Mouse (Mus musculus) frontal cortex, postnatal 36 days (tissue): Measurements from ENCODE around the gene Serpinb6b.
"Not testable (repeated sequence)": the region's sequence is repeated elsewhere in the genome, so short reads cannot be mapped to it uniquely, and the experiment has no call there.

Experiments
- DNase-seq, 2 experiments: peaks; one replicate each; pipeline ENCODE4 v3.0.0; 2022; ENCODE audit warnings: low spot score in 2 of 2

Serpinb6b gene

DNA sequence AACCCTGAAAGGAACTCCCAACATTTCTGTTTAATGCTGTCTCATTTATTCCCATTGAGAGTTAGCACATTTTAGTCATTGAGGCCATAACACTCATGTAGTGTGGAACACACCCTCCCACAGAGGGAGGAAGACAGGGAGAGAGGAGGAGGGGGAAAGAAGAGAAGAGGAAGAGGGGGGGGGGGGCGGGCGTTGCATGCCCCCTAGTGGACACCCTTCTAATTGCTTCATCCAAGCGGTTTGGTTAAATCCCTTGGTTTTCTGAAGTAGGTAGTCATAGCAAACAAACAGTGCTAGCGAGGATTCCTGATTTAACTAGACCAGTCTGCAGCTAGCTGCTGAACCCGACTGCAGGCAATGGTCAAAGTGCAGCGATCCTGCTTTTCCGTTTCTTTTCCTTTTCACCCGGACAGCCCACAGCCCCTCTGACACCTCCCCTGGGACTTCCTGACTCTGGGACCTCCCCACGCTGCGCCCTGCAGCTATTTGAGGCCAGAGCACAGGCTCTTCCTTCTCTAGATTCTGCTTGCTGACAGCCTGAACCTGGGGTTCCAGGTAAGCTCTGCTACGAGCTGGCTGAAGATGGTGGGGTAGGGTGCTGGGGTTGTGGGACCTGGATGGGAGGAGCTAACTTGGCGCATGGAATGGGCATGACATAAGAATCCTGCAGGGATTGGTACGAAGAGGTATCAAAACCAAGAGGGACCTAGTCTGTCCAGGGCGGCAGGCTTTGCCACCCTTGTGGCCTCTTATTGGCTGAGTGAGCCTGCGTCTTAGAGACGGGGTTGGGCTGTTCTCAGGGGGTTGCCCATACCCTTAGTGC, at the start of gene Serpinb6b:
TSS of gene Serpinb6b (plus strand) at position 221 of the 823 bp plus-strand sequence.
- no peak for DNase-seq

DNA sequence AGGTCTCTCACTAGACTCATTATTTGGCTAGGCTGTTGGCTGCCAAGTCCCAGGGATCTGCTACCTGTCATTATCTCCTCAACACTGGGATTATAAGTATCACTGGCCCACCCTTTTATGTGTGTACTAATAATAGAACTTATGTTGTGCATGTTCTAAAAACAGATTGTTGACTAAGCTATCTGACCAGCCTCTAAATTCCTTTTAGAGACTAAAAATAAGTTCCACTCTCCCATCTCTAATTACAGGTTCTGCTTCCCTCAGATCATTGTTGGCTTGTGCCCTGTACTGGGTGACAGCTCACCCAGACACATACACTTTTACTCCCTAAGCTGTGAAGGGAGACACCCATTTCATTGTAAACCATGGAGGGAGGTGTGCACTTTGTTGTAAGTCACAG, 42.4 kb upstream of the Serpinb6b start:
- DNase-seq = no peak

DNA sequence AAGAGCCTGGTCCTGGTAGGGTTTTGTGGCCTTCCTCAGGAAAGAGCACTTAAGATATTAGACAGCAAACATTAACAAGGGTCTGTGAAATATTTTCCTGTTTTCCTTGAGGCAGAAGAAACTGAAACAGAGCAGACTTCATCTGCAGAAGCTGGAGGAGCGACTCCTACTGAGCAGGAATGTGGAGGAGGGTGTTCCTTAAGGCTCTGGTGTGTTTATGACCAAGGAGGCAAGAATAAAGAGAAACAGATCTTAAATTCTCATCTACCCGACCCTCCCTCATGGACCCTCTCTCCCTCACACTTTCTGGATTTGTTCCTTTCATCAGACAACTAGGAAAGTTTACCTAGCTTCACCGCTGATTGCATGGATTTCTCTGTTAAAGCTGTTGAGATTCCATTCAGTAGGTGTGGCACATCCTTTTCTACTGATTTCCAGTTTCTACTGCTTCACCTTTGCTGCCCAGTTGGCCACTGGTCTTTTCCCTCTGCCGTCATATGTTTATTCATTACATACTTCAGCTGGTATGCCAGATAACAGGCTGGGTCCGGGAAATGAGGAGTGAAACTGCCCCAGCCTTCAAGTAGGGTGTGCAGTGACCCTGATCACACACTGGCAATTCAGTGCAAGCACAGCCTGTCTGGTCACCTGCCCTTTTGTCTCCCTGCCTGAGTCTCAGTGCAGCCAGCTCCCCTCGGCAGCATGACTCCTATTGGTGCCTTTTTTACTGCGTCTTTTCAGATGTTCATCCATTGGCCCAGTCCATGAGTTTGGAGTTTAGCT, 40.2 kb upstream of the Serpinb6b start:
- DNase-seq = no peak

DNA sequence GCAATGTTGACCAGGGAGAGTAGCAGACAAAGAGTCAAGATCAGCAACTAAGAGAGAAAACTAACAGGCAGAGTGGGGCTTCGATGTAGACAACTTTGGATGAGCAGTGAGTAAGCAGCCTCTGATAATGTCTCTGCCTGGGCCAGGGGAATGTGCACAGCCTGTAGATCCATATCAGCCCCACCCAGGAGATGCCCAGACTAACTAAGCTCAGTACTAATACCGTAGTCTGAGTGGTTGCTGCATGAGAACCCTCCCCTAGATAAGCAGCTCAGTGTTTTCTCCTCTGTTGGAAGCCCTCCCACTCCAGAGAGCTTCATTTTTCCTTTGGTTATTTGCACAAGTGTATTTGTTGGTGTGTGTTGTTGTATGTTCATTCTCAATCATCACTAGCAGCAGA, 38.3 kb upstream of the Serpinb6b start:
- no peak for DNase-seq

DNA sequence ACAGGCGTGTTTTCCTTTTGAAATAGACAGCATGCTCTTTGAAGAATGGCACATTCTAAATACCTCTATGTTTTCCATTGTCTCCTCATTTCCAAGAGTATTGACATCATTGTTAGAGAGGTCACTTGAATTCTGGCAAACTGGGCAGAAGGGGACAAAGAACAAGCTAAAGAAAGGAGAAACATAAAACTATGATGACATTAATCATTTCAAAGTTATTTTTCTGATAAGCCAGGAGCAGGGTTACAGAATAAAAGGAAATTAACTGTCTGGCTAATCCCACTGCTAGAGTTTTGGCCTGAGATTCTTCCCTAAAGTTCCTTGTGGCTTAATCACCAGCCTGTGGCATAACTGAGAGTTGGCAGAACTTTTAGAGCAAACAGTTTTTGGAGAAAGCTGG, 37.8 kb upstream of the Serpinb6b start:
- no peak for DNase-seq

DNA sequence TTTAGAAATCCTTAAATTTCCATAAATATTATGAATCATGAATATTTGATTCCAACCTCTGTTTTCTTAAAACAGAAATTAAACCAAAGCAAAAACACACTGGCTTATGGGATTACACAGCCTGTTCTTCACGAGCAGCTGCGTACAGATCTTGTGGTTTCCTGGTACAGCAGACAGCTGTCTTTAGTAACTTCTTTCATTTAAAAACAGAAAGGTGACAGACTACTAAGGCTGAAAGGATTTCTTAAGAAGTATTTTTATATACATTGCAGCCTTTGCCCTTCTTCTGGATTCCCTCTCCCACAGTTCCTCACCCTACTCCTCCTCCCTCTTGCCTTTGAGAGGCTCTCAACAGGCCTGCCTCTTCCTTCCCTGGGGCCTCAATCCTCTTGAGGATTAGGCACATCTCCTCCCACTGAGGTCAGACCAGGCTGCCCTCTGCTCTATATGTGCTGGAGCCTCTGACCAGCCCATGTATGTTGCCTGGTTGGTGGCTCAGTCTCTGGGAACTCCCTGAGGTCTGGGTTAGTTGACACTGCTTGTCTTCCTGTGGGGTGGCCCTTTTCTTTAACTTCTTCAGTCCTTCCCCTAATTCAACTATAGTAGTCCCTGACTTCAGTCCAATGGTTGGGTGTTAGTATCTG, 35.8 kb upstream of the Serpinb6b start:
- no peak for DNase-seq

DNA sequence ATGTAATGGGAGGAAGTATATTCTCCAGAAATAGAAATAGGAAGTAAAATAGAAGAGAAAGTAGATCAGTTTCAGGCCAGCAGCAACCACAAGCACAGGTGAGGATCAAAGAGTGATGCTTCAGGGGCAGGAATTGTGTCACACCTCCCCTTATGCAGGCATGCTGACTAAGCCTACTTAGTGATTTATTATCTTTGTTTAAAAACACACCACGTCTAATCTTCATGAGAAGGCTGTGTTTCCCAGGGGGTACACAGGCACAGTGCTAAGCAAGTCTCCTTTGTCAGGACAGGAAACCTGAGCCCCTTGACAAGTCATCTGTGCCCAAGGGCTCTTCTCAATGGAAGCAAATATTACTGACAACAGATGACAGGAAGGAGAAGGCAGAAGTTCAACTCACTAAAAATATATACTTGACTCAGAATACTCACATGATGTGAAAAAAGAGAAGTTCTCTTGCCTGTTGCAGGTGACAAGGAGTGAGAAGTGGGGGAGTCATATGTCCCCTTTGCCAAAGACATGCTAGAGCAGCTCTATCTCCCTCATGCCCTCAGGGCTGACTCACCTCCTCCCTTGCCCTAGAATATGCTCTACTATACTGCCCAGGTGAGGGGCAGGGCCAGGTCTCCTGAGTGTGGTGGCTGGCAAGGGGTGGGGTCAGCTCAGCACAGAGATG, 30.2 kb upstream of the Serpinb6b start:
- no peak for DNase-seq

DNA sequence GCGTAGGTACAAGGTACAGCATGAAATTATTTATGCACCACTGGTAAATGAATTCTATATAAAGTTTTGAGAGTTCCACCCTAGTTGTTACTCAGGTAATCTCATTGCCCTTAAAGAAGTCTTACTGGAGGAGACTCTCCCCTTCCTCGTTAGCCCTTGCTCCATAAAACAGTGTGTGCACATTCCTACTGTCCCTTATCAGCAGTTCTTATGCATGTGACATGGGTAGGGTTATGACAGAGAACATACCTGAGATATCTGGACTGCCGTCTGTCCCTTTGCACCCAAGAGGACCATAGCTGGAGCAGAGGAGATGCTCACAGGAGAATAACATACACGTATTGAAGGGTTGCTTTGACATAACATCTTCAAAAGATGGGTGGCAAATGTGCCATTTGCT, 26.7 kb upstream of the Serpinb6b start:
- not testable (repeated sequence) for DNase-seq

DNA sequence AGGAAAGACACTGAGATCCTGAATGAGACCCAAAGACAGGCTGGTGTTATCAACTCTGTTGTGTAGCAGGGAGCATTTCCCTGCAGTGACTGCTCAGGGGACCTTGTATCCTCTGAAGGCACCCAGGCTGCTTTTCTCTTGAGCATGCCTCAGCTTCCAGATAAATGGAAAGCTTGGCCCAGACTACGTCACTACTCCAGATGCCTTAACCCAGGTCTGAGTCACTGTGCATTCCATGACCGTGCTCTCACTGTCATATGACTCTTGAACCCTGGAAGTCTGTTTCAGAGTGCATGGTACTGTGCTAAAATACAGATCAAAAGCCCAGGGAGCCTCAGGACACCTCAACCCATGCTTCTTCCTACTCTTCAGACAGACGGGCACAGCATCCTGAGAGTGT, 25.8 kb upstream of the Serpinb6b start:
- not testable (repeated sequence) for DNase-seq

DNA sequence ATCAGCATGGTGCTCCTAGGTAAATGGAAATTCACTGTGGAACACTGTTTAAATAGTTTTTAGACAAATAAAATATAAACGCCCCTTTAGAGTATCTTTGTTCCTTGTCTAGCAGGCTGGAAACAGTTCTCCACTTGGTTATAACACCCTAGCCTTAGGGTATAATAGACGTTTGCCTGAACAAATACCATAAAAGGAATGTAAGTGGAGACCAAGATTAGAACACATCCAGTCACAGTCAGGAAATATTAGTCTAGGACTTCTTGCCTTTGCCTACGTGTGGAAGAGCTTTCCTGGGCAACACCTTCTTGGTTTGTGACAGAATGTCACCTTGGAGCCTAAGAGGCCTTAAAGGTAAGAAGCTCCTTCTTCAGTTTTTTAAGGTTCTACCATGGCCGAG, 8.5 kb upstream of the Serpinb6b start:
- no peak for DNase-seq

DNA sequence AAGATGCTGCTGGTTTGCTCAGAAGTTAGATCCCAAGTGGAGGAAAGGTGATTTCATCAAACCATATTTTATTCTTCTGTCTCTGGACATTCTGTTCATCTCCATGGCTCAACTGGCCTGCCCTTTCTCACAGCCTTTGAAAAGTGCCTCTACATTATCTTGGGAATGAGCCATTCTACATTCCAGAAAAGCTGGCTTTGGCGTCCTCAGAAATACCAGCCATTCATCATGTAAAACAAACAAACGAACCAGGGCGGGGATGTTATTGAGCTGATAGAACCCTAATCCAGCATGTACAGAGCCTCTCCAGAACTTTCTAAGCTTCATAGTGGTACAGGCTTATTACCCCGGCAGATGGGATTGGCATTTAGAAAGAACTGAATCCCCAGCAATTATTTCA, 7.1 kb upstream of the Serpinb6b start:
- DNase-seq = no peak

DNA sequence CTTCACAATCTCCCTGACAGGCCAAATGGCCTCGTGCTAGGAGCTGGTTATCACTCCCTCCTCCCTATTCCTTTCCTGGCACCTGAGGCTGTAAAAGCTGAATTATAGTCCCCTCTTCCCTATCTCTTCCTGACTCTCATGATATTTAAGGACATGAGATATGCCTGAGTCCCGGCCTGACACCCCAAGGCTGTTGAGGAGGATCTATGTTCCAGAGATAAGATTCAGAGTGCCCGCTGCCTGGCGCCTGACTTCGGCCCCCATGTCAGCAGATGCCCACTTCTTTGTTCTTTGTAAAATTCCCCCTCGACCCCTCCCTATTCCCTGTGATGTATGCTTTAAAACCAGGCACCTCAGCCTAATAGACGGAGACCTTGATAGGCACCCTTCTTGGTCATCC, 6.5 kb upstream of the Serpinb6b start:
- DNase-seq = not testable (repeated sequence)

DNA sequence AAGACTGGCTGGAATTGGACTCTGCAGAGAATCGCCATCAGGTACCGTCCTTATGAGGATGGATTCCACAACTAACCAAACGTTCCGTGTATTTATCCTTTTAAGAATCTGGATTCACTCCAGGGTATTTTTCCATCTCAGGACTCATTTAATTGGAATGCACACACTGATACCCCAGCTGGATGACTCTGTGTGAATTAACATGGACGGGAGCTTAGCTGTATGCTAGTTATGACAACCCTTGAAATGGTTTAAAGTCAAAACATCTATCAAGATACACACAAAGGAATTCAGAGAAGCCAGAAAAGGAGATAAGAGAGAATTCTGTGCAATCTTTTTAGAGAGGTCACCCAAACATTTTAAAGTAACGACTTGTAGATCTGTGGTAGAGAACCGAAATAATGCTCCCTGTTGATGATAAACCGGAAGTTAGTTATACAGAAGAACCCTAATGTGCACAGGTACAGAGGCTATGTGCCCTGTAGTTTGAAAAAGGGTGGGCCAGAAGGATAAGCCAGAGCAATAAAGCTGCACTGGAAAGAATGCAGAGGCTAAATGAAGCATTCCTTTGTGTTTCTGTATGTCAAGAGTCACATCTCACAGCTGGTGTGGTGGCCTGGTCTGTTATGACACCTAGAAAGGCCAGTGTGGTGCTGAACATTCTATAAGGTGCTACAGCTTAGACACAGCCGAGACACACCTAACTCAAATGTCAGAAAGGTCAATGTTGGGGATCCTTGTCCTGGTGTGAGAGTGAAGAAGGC, 837 bp upstream of the Serpinb6b start:
- DNase-seq = no peak

DNA sequence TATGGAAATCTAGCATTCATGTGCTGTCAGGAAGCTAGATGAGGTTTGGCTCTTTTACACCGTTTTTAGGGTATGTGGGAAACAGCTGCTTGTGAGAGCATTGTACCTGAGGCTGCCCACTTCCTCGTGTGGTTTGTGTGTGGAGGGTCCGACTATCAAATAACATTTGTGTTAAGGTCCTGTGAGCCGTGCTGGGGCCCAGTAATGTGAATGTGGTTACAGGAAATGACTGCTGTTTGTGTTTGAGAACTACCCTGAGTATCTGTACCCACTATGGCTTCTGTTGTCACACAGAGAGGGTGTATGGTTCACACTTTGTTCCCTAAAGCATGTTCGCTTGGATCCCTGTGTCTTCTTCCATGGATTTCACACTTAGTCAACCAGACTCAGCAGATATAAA, 1.1 kb downstream of the Serpinb6b start:
- DNase-seq = no peak

DNA sequence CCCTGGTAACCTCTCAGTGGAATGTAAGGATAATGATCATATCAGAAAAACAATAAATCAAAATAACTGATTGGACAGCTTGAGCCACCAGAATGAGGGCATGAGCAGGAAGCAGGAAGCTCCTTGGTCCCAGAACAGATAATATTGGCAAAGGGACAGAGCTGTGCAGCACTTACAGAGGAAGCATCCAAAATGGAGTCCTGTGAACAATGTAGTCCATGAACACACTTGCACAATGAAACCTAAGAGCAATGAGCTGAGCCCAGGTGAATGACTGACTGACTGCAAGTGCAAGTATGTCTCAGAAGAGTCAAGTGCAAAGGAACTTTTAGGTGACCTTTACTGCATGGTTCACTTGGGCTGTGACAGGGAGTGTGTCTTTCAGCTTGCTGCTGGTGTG, 2.2 kb downstream of the Serpinb6b start:
- no peak for DNase-seq

DNA sequence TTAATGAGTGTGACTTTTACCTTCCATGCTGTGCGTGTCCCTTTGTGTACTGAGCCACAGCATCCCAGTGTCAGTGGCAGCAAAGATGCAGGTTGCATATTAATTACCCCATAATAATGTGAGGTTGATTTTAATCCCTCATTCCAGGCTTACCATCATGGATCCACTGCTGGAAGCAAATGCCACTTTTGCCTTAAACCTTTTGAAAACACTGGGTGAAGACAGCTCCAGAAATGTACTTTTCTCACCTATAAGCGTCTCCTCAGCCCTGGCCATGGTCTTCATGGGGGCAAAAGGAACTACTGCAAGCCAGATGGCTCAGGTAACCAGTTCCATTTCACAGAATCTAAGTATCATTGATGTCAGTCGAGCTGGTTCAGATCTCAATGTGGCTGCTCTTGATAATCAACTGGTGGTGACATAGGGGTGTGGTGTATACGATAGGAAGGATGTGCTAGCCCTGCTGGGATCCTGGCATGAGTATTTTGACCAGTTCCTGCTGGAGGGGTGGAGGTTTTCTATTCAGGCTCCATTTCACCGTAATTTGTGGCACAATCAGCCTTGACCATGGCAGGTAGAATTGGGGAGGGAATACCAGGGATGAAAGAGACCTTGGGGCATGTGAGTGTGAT, 3.5 kb downstream of the Serpinb6b start:
- no peak for DNase-seq

DNA sequence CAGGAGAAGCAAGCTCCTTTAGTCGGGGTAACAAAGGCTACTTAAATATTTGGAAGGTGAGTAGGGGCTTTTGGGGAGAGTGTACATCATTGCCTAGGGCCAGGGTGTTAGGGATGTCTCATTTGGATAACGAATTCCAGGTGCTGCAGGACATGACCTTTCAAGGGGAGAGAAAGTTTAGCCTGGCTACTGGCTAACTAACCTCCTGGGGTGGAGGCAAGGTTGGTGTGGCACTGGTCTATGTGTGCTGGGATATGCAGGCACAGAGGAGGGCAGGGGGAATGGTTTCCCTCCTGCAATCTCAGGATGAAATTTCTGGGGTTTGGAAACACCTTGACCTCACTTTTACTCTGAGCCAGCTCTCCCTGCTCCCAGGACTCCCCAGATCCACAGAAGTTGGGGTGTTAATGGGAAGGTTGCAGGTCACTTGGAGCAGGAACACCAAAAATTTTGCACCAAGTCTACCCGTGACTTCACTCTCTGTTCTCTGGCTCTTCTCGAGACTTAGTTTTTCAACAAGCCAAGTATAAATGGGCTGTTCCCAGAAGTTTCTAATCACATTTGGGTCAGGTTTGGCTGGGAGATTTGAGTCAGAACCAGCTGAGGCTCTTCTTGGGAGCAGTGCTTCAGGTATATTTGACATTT, 4.1 kb downstream of the Serpinb6b start:
- DNase-seq = no peak

DNA sequence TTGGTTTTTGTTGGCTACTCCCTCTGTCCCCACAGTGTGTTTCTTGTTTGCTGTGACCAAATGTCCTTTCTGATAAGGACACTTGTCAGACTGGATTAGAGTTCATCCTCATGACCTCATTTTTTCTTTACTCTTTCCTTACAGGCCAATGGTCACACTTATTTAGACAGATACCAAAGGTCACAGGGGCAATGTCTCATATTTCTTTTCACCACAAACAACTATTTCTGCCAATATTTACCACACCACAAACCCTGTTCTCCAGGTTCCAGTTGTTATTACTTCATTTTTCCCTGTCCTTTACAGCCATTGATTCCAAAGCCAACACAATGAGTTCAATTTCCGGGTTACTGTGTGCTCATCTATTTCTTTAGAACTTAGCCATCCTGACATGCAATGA, 4.6 kb downstream of the Serpinb6b start:
- DNase-seq = no peak

DNA sequence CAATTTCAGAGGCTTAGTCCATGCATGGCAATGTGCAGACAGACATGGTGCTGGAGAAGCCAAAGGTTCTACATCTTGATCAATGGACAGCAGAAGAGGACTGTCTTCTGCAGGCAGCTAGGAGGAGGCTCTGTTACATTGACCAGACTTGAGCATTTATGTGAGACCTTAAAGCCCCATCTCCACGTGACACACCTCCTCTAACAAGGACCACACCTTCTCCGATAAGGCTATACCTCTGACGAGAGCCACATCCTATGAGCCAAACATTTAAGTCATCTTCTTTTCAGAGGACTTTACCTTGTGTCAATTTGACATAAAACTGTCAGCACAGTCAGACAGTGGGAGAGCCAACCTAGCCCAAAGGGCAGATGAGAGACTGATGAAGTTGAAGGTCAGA, 5.8 kb downstream of the Serpinb6b start:
- no peak for DNase-seq

DNA sequence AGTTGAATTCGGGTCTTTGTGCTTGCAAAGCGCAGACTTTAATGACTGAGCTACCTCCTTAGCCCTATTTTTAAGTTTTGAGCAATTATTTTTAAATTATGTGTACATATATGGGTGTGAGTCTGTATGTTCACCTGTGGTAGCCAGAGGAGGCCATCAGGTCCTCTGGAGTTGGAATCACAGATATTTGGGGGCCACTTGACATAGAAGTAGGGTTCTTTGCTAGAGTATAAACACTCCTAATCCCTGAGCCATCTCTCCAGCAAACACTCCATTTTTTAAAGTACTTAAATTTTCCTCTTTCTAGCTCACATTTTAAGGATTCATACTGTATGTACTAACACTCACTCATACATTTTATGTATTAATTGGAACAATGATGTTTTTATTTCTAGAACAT, 9.3 kb downstream of the Serpinb6b start:
- DNase-seq = no peak
